Mouse (Mus musculus) testis, adult 2 months (tissue): ENCODE measurements around the gene Dmpk.

Source experiments
- CTCF ChIP-seq: fragments of 200-500 bp; IDR thresholded peaks from 2 replicates; pipeline ENCODE4 v1.5.1; 2012; ENCODE audit warnings: low read depth, mild to moderate bottlenecking, inconsistent platforms, low read length, moderate library complexity; ENCODE audit not compliant: control insufficient read depth, insufficient read depth, insufficient replicate concordance
- POLR2A ChIP-seq: fragments of 200-500 bp; IDR thresholded peaks from 2 replicates; pipeline ENCODE4 v1.6.1; 2012; ENCODE audit warnings: low read depth, mild to moderate bottlenecking, inconsistent platforms, low read length, moderate library complexity; ENCODE audit not compliant: control insufficient read depth

DNA sequence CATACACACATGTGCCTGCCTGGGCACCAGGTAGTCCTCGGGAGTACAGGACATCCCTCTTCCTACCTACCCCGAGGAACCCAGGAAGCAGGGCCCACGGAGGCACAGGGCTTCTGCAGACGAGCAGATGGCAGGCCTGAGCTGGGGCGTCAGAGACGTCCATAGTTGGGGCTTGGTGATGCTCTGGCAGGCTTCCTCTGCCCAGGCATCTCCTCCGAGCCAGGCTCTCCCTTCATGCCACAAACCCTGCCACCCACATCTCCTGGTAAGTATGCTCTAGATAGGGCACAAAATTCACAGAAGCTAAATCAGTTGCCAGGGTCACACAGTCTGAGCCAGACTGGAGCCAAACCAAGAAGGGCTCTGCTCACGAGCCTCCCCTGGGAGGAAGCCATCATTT lies 33.5 kb upstream of the Dmpk start:
- no peak for TF ChIP-seq POLR2A
- no peak for TF ChIP-seq CTCF
